Mouse (Mus musculus) left cerebral cortex, adult 11 months (tissue): ENCODE measurements around the gene Dync1i1.
"Not testable (repeated sequence)": the region's sequence is repeated elsewhere in the genome, so short reads cannot be mapped to it uniquely, and the experiment has no call there.

Source experiments
- DNase-seq: peaks from one replicate; pipeline ENCODE4 v3.0.0; 2022; ENCODE audit warnings: low spot score

Gene Dync1i1

DNA sequence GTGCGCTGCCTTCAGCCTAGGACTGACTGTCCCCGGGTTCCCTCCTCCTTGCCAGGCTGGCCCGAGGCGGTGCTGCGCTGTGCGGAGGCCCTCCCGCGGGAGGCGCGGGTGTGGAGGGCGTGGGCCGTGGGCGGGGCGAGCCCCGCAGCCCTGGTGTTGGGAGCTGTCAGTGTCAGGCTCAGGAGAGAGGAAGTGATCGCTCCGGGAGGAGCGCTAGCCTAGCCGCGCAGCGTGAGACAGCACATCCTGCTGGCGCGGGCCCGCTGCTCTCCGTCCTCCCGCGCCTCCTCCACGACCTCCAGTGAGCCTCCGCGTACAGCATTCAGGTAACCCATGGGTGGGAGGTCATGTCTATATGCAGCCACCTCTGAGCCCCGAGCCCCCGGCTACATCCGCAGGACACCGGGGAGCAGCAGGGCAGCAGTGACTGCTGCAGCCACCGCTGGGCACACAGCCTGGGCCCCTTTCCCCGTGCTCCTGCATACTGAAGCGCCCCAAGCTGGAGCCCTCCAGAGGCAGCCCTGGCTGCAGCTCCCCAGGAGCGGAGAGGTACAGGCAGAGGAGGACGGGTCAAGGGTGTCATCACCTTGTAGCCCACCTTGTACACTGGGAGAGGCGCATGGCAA is at the start of gene Dync1i1:
Gene Dync1i1, plus strand, starts transcription at position 29 of the 626 bp plus-strand sequence.
- peak; percentile 62 for DNase-seq

DNA sequence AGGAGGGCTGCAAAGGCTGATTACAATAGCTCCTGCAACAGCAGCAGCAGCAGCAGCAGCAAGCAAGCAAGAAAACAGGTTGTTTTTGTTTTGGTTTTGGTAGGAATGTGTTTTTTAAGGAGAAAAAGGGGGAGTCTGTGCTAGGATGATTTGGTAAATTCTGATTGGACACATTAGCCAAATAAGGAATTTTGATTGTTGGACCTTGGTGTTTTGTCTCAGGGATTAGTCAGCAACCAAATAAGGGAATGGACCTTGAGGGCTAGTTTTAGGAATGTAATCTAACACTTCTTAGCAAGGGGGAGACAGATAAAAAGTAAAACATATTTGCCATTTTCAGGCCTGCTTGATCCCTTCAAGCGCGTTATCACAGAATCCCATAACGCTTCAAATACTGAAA is 45.7 kb upstream of the Dync1i1 start:
- DNase-seq, result no peak

DNA sequence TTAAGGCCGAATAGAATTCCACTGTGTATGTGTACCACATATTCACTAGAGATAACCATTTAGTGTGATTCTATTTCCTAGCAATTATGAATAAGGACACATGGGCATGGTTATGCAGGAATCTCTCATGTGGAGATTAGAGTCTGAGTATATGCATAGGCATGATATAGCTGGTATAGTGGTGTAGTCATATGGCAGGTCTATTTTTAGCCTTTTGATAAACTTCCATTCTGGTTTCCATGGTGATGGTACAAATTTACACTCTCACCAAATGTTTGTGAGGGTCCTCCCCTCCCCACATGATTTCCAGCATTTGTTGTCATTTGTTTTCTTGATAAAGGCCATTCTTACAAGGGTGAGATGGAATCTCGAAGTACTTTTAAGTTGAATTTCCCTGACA is 23.6 kb upstream of the Dync1i1 start:
- DNase-seq, result no peak

DNA sequence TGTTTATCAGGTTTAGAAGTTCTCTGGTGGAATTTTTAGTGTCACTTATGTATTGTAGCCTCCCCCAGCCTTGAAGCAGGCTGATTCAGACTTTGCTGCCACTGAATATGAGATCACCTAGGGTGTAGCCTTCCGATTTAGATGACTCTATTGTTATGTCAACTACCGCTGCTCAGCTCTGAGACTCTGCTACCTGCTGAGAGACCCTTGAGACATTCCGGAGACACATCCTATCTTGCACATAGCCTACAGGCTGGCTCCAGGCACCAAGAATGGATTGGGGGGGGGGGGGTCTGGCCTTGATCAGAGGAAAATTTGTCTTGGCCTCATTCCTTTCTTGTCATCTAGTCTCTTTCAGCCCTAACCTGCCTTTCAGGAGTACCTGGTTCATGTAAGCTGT is 17.5 kb upstream of the Dync1i1 start:
- DNase-seq, result not testable (repeated sequence)

DNA sequence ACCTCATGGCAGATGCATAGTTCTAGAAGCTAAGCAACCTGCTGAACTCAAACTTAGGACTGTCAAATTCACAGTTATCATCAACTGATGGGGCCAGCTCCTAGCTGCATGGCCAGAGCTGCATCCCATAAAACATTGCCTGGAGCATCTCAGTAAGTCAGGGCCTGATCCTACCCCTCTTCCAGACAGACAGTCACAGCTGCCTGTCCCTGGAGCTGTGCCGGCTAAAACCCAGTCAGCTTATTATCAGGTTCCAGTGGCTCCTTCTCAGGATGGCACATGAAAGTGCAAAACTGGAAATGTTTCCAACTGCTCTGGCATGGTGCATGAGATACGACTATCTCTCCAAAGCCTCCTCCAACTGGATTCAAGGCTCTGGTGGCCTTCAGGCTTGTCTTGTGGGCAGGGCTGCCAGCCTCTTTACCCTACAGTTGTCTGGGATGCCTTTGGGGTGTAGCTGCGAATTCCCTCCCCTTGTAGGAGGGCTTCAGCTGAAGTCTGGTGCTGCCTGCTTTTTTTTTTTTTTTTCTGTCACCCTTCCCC is 15.3 kb upstream of the Dync1i1 start:
- DNase-seq, result no peak

DNA sequence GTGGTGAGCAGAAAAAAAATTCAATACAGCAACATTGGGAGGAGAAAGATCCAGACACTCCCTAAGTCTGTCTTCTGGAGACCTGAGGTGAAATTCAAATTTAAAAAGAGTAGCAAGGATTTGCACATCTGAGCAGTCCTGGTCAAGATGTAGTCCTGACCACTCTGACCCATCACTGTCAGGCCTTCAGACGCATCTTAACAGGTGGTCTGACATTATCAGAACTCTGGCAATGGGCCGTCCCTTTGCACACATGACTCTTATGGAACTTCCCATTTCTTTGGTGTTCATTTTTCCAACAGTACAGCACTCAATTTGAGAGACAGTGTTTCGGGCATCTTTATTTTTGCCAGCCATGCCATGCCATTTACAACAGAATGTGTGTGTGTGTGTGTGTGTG is 12.8 kb upstream of the Dync1i1 start:
- no peak for DNase-seq

DNA sequence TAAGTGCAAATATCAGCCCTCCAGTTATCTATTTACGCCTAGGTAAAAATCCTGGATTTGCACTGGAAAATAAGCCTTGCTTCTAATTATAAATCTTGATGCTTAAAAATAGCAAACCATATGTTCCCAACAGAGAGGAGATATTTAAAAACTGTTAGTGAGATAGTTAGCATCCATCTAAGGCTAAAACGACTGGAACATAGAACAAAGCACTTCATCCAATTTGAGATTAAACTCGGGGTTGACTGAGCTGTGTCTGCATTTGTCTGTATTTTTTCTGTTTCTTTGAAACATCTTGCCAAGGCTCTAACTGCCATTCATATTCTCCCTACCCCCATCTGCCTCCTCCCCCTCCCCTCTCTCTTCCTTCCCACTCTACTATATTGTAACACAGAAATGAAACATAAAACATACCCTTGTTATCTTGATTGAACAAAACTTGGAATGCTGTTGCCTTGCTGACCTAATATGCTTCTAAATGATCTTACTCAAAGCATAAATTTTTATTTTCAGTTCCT is 10.3 kb upstream of the Dync1i1 start:
- no peak for DNase-seq

DNA sequence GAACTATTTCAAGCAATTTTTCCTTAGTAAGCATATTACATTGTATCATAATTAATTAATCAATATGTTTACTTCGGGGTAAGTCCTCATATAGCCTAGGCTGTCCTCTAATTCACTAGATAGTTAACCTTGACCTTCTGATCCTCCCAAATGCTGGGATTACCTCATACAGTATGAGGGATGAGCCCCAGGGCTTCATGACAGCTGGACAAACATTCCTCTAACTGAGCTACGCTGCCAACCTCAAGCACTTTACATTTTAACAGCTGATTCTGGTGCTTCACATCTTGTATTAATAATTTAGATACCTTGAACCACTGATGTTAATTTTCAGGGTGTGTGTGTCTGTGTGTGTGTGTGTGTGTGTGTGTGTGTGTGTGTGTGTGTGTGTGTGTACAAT is 6.5 kb upstream of the Dync1i1 start:
- no peak for DNase-seq

DNA sequence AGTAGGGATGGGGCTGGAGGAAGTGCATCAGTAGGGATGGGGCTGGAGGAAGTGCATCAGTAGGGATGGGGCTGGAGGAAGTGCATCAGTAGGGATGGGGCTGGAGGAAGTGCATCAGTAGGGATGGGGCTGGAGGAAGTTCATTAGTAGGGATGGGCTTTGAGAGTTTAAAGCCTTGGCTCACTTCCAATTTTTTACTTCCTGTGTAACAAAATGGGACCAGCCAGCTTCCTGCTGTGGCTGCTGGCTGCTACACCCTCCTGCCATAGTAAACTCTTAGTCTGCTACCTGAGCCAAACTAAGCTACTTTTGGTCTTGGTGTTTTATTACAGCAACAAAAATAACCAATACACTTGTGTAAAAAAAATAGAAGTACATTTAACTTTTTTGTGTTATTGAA is 4.7 kb upstream of the Dync1i1 start:
- DNase-seq, result not testable (repeated sequence)

DNA sequence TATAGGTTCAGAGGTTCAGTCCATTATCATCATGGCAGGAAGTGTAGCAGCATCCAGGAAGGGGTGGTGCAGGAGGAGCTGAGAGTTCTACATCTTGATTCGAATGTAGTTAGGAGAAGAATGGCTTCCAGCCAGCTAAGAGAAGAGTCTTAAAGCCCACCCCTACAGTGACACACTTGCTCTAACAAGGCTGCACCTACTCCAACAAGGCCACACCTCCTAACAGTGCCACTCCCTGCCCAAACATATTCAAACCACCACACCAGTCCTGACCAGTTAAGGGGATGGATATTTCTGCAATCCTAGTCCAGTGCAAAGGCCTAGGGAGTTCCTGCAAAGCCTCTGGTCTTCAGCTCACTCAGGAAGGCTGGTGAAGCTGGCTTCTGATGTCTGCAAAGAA is 1.5 kb upstream of the Dync1i1 start:
- no peak for DNase-seq

DNA sequence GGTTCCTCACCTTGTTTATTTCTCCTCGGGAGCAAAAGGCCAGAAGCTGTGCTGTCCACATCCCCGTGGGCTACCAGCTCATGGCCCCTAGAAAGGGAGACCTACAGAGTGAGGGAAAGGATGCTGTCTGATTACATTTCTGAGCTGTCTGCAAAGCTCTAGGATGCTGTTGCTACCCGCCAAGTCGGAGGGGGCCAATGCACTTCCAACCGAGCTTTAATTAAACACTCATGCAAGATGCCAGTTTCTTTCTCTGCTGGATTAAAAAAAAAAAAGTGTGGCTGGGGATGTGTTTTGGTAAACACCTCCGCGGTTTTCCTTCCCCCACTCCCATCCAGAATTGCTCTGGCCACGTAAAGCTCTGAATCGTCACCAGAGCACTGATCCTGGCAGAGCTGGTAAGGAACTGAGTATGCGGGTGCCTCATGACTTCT is 815 bp downstream of the Dync1i1 start:
- DNase-seq, result no peak

DNA sequence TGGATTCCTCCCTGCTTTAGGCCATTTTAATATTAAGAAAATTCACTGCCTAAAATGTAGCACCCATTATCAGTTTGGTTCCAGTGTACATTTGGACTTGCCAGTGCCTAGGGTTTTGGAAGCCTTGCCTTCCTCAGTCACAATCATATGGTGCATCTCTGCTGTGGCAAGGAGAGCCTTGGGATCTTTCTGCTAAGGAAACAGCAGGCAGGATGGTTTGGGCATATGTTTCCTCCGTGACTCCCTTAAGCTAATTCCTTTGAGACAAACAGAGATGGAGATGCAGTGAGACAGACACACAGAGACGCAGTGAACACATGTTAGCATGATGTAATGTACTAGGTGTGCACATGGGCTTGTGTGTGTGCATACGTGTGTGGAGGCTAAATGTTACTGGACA is 7.8 kb downstream of the Dync1i1 start:
- no peak for DNase-seq

DNA sequence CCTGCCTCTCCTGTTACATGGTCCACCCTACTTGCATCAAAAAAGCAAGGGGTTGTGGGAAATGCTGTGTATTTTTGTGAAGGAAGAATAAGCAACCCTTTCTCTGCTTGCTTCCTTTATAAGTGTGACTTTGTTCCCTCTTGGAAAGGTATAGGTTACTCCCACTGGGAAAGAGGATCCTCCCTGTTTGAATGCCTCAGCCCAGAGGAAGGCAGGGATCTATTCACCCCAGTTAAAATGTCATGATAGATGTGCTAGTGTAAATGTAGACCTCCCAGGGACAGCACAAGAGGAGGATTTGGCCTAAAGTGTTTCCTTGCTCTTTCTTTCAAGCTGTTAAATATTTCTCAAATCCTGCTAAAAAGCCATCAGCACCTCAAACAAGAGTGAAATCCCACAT is 9.0 kb downstream of the Dync1i1 start:
- DNase-seq, result no peak

DNA sequence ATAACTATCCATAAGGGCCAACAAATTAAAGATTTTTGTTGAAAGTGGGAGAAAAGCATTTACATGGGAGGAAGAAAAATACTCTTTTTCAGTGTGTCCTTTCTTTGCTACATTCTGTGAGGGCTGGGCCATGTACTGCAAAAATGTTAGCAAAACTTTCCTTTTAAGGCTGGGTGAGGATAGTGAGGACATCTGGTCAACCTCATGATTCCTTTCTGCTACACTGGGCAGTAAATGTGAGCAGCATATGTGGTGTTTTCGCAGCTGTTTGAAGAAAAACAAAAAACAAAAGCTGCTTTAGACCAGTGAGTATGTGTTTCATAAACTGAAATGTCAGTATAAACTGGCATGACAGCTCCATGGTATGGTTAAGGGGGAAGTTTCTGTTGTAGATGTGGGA is 9.4 kb downstream of the Dync1i1 start:
- no peak for DNase-seq

DNA sequence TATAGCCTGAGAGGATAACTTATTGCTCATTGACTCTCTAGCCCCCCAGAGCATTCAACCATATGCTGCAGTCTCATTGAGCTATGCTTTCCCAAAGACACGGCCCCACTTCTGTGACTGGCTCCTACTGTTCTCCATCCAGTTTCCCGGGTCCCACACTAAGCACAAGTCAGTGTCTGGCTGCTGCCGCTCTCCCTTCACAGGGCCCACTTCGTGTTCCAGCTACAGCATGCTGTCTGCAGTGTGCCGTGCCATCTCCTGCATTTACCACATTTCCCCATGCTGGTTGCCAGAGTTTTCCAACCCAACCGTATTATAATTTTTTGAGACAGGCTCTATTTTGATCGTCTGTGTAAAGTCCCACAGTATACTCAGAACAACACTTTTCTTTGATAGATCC is 14.3 kb downstream of the Dync1i1 start:
- no peak for DNase-seq

DNA sequence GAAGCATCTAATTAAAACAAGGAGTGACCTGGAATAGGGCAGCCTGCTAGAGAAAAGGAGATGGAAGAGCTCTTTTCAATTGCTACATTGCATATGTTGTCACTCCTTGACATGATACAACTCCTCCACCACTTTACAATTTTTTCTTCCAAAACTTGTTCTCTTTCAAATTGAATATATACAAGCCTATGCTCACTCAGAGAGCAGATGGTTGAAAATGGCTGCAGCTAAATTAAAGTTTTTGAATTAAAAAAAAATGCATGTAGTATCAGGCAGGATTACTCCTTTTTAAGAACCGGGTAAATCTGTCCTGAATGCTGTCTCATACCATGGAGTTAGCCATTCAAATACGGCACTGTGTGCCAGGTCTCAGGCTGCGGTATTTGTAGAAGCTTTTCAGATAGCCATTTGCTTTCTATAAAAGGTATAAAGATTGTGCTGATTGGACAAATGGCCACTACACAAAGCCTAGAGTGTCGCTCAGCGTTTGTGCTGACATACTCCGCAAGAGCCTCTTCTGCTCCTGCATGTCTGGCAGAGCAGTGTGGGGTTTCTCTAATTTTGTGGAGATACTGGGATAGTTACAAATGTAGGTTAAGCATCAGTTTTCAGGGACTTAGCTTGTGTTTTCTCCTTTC is 16.1 kb downstream of the Dync1i1 start:
- DNase-seq, result no peak

DNA sequence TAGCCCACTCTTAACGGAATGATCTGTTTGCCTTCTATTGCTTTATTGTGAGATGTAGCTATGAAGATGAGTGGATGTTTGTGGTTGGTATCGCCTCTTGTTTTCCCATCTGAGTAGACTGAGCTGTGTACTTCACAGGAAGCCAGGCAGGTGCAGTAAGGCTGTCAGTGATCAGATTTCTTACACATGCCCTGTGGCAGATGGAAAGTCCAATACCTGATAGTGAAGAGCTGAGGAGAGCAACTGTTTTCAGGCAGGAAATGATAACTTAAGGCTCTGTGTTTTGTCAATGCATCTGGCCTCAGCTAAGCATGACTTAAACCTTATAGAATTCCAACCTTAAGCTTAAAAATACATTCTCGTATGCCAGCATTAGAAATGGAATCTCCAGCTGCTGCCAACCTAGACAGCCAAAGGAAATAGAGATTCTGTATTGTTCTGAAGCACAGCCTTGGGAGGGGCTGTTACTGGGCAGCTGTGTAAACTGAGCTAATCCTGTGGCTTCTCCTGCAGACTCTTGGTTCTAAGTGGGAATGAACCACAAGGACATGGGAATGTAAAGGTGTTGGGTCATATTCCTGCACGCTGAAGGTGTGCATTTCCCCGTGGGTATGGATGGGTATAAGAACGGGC is 24.8 kb downstream of the Dync1i1 start:
- no peak for DNase-seq

DNA sequence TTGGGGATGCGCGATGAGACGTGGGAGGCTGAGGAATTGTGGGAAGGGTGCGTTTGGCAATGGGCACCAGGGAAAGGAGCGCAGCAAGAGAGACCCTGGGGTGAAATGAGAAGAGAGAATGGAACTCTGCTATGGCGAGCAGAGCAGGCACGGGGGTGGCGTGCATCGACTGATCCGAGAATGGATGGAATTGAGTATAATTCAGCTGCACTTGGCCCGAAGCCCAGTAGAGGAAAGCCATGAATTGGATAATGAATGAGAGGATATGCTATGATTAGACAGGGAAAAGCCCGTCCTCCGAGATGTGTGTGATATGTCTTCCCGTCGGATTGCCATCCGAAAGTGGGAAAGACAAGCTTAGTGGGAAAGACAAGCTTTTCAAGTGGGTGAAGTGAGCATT is 26.7 kb downstream of the Dync1i1 start:
- DNase-seq, result no peak

DNA sequence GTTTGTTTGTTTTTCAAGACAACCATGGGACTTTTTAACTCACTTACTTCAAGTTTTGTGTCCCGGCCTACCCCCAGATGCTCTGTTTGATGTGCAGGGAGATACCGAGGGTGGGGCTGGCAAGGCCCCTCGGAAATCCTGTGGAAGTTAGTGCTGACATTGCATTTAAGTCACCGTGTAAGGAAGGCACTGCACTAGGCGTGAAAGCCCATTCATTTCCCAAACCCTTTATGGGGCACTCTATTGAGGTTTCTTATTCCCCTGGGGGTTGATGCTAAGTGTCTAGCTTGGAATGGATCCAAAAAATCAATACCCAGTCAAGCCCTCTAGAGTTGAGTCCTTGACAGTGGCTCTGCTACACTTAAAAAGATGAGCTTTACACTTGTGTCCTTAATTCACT is 27.2 kb downstream of the Dync1i1 start:
- no peak for DNase-seq

DNA sequence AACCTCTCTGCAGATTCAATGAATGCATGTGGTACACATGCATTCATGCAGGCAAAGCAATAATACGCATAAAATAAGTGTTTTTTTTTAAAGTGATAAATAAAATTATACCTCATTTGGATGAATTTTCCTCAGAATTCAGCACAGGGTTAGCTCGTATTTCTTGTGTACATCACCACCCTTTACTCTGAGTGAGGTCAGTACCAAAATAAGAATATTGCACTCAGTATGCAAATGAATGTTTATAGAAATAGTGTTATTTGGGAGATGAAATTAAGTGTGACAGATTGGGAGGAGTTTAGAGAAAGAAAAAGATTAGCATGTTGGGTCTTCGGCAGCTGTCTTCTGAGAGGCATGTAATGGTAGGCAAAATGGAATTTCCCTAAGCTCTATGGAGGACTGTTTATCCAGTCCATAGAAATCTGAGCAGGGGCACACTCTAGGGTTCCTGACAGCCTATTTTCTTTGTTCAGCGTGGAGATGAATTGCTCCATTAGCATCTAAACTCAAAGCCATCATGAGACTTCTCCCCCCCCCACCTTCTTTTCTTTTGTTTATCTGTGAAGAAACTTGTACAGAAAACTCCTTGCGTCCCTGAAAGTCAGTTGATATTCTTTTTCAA is 31.2 kb downstream of the Dync1i1 start:
- no peak for DNase-seq

DNA sequence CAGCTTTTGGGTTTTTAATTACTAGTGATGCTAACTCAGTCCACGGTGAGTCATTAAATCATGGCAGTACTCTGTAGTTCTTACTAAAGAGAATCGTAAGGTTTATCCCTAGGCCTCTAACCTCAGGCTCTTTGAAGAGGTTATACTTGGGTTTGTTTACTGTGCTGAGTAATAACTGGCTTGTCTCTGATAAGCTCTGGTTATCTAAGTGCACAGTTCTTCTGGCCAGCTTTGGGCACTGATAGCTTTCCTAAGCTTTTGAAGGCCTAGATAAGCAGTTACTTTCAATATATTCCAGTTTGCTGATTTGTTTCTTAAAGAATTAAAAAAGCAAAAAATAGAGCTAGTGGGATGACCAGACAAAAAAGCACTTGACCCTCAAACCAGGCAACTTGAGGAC is 37.5 kb downstream of the Dync1i1 start:
- no peak for DNase-seq

DNA sequence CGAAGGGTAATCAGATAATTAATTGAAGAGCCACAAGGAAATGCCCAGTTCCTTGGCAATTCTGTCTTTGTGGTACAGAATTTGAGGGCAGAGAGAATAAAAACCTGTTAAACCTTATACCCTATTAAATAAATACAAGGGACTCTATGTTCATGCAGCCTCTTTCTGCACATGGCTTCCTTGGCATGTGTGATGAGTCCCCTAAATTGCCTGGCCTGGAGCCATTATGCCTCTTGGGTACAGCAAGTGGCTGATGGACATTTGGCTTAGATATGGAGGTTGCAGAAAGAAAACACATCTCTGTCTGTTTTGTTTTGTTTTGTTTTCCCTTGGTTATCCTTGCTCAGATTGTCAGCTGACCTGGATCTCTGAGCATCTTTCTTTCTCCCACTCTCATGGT is 43.1 kb downstream of the Dync1i1 start:
- DNase-seq, result no peak

DNA sequence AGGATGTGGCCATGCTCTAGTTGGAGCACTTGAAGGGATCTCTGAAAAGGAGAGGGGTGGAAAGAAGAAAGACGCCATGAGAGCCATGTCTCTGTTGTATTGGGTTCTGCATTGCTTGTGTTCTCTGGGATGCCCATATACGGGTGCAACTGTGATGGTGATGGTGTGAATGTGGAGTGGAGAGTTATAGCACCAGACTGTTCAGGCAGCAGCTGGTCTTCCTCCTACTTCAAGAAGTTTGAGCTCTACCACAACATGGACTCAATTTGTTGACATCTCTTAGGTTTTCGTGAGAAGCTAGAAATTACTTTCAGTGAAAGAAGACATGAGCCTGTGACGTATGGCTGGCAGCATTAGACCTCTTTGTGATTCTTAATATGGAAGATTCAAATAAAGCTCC is 44.8 kb downstream of the Dync1i1 start:
- no peak for DNase-seq
